Mouse (Mus musculus) liver, embryonic 12.5 days (tissue): ENCODE measurements at regions not wholly inside any gene's neighbourhood (a gene's known extent, or its start where the extent isn't known, plus 50 kb on each side); places are given as distances from the start of the nearest gene placed in this dataset.
A peak's percentile ranks its signal among the peaks of the same experiment; 100 is the strongest.

ENCODE experiments used
- ATAC-seq: fragments of 200-750 bp; cut with Nextera tagmentation; 2 replicates; pipeline ENCODE4 v1.8.0; 2017; ENCODE audit warnings: moderate number of reproducible peaks, mild to moderate bottlenecking, moderate library complexity
- H3K27ac ChIP-seq: fragments of 300-500 bp; sonication (generic); 2 replicates; pipeline ENCODE4 v1.5.1; 2016; ENCODE audit warnings: mild to moderate bottlenecking
- H3K27me3 ChIP-seq: fragments of 300-500 bp; sonication (generic); replicated peaks from 2 replicates; pipeline ENCODE4 v1.6.1; 2016; ENCODE audit warnings: mild to moderate bottlenecking, moderate library complexity
- H3K36me3 ChIP-seq: fragments of 300-500 bp; sonication (generic); 2 replicates; pipeline ENCODE4 v1.6.1; 2016; ENCODE audit warnings: mild to moderate bottlenecking, moderate library complexity
- H3K4me1 ChIP-seq: fragments of 300-500 bp; sonication (generic); 2 replicates; pipeline ENCODE4 v1.6.1; 2016
- H3K4me2 ChIP-seq: fragments of 300-500 bp; sonication (generic); 2 replicates; pipeline ENCODE4 v1.6.1; 2016; ENCODE audit warnings: mild to moderate bottlenecking, moderate library complexity
- H3K4me3 ChIP-seq: fragments of 300-500 bp; sonication (generic); 2 replicates; pipeline ENCODE4 v1.5.1; 2016; ENCODE audit warnings: mild to moderate bottlenecking, moderate library complexity
- H3K9ac ChIP-seq: fragments of 300-500 bp; sonication (generic); 2 replicates; pipeline ENCODE4 v1.6.1; 2016; ENCODE audit warnings: mild to moderate bottlenecking, moderate library complexity
- H3K9me3 ChIP-seq: fragments of 300-500 bp; sonication (generic); replicated peaks from 2 replicates; pipeline ENCODE4 v1.6.1; 2016; ENCODE audit warnings: mild to moderate bottlenecking, moderate library complexity
- WGBS: fragments of 180-500 bp; shearing (Covaris S2); methylation state at CpG from one replicate; pipeline ENCODE4 v1.1.7; 2016; ENCODE audit not compliant: insufficient replicate concordance; 5-methylcytosine and 5-hydroxymethylcytosine counted together

DNA sequence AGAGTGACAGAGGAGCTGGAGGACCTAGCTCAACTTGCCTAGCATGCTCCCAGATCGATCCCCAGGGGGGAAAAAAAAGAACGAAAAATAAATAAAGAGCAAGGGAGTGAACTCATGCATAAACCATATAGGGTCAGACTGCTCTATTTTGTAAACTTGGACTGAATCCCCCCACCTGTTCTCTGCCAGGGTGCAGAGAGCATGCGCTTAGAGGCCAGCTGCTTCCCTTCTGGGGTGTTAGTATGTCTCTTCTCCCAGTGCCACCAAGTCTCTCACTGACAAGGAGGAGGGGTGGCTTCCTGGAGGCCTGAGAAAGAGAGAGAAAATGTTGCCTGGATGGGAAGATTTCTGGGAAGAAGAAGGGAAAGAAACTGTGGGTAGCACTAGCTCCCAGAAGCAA lies 76.1 kb downstream of the Sik1 start:
- 63% methylated on average over 3 of the region's 3 CpGs for WGBS
- ATAC-seq: no peak

DNA sequence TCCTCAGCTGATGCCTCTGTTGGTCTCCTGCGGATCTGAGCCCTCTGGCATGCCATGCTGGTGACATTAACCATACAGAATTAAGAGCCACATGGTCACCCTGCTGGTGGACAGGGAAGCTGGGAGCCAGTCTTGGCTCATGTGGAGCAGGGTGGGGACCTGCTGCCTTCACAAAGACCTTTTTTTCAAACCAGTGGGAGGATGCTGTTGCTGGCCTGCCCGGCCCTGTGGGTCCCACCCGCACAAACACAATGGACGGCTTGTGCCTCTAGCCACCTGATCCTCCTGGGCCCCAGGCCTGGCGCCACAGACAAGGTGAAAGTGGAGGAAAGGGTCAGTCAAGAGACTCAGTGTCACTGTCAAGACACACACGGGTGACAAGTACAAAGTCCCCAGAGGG lies 73.4 kb downstream of the Sik1 start:
- Histone ChIP-seq H3K4me1 (0 out of 2 replicates have a peak, but pooled peaks cover 8% of the 10 kb centered on the region), H3K4me3 (no peak overlapping the region), H3K4me2 (no peak overlapping the region), H3K27me3 (no peaks in the 10 kb centered on the region), H3K9me3 (no peaks in the 10 kb centered on the region), H3K9ac (no peak overlapping the region), H3K27ac (no peak overlapping the region), H3K36me3 (no peaks in the 10 kb centered on the region)
- WGBS: 80% methylated on average over 6 of the region's 6 CpGs
- ATAC-seq: no peak

More for the DNA sequence above, 76.1 kb downstream of the Sik1 start:
- Histone ChIP-seq H3K27me3 (no peaks in the 10 kb centered on the region), H3K4me2 (no peak overlapping the region), H3K4me1 (0 out of 2 replicates have a peak, but pooled peaks cover 8% of the 10 kb centered on the region), H3K27ac (no peak overlapping the region), H3K4me3 (no peak overlapping the region), H3K9me3 (no peaks in the 10 kb centered on the region), H3K36me3 (no peaks in the 10 kb centered on the region), H3K9ac (no peak overlapping the region)

DNA sequence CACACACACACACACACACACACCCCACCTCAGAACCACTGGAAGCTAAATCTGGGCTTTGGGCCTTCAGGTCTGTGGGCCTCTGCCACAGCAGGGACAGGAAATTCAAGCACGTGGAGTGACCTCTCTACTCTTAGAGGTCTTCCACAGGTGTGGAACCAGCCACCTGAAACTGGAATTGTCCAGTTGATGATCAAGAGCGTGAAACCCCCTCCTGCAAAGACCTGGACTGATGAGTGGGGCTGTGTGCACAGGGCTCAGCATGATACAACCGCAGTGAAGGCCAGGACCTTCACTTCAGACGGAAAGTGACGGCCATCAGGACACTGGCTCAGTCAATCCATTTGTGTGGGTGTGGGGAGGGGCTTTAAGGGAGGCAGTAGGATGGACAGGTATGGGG lies 72.5 kb downstream of the Sik1 start:
- Histone ChIP-seq H3K4me1 (0 out of 2 replicates have a peak, but pooled peaks cover 2% of the 10 kb centered on the region), H3K4me2 (no peak overlapping the region), H3K9me3 (no peaks in the 10 kb centered on the region), H3K4me3 (no peak overlapping the region), H3K27ac (no peak overlapping the region), H3K36me3 (no peaks in the 10 kb centered on the region), H3K27me3 (no peaks in the 10 kb centered on the region), H3K9ac (no peak overlapping the region)
- ATAC-seq: no peak
- 78% methylated on average over 5 of the region's 5 CpGs for WGBS

DNA sequence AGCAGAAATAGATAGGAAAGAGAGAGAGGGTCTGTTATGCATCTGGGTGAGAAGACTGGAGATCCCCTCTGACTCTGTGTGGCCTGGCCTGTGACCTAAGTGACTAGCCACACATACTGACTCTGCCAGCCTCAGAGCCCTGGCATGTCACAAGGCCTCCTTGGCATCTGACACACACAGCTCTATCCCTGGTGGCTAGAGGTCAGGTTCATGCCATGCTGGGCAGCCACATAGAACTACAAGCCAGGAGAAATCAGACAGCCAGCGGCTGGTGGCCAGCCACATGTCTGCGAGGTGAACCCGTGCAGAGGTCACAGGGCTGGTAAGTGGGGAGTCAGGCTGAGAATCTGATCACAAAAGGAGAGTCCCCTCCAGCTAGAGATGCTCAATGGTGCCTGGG lies 67.3 kb downstream of the Sik1 start:
- Histone ChIP-seq H3K9me3 (no peaks in the 10 kb centered on the region), H3K9ac (no peak overlapping the region), H3K27me3 (peaks cover 7% of the 10 kb centered on the region; the same call in 1 of the 2 replicates), H3K4me3 (no peak overlapping the region), H3K4me2 (no peak overlapping the region), H3K4me1 (peaks cover 23% of the 10 kb centered on the region), H3K36me3 (no peaks in the 10 kb centered on the region), H3K27ac (no peak overlapping the region)
- 79% methylated on average over 3 of the region's 3 CpGs for WGBS
- no peak for ATAC-seq

DNA sequence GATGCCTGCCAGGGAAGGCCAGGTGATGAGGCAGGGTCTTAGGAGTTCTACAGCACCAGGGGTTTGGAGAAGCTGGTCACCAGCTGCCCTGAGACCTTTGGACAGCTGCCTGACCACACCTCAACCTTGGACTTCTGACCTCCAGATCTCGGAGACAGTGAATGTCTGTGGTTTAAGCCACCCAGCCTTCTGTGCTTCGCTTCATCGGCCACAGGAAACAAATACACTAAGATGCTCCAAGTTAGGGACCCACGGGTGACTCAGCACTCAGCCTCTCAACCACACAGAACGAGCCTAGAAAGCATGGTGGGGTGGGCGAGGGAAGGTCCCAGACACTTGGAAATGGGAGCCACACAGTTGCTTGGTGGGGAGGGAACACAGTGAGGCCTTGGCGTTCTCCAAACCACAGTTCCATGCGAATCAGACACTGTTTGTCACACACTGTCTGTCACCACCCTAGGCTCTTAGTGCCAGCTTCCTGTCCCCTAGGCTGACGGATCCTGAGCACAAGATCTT lies 66.5 kb downstream of the Sik1 start:
- Histone ChIP-seq H3K4me3 (no peak overlapping the region), H3K27ac (no peak overlapping the region), H3K9me3 (no peaks in the 10 kb centered on the region), H3K4me1 (peaks cover 23% of the 10 kb centered on the region), H3K4me2 (no peak overlapping the region), H3K36me3 (no peaks in the 10 kb centered on the region), H3K9ac (no peak overlapping the region), H3K27me3 (peaks cover 7% of the 10 kb centered on the region; the same call in 1 of the 2 replicates)
- WGBS: 27% methylated on average over 9 of the region's 9 CpGs
- ATAC-seq: no peak

DNA sequence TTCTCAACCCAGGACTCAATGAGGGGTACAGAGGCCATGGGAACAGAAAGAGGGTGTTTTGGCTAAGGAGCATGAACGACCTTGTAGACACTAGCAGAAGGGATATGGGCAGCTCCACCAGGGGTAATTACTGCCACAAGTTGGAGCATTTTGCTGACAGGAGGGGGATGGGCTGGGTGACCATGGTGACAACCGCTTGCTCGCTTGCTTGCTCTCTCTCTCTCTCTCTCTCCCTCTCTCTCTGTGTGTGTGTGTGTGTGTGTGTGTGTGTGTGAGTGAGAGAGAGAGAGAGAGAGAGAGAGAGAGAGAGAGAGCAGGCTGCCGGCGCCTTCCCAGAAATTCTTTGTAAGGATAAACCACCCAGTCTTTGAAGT lies 65.7 kb downstream of the Sik1 start:
- H3K9ac ChIP-seq: no peak overlapping the region

DNA sequence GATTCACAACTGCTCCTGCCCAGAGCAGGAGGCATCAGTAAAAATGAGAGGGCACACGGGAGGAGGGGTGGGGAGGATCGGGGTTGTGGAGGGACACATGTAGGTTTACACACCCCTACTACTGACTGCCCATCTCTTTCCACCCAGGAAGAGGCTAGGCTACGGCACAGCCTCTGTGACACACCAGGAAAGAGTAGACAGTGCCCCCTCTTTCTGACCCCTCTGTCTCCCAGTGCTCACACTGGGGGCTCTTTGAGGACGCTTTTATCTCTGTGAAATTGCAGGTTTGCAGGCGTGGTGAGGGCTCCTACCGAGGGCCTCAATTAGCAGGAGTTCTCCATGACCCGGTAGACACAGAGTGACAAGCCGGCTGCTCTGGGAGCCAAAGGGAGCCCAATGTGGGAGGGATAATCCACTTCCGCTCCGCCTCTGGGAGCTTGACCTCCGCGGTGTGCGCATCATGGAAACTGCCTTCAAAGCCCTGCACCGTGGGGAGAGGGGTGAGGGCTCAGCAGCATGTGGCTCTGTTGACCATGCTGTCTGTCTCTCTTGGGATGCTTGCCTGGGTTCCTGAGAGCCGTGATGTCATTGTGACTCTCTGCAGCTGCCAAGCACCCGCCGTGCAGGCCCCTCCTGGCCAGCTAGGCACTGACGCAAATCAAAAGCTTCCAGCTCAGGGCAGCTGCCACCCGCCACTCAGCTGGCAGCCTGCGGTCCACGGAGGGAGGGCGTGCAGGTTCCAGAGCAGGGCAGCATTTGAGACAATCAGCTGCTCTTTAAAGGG lies 65.1 kb downstream of the Sik1 start:
- 34% methylated on average over 22 of the region's 22 CpGs for WGBS
- Histone ChIP-seq H3K36me3 (no peaks in the 10 kb centered on the region), H3K4me2 (no peak overlapping the region; the same call in 1 of the 2 replicates), H3K4me1 (peaks cover 23% of the 10 kb centered on the region), H3K27me3 (peaks cover 7% of the 10 kb centered on the region; the same call in 1 of the 2 replicates), H3K27ac (no peak overlapping the region), H3K9me3 (no peaks in the 10 kb centered on the region), H3K9ac (no peak overlapping the region), H3K4me3 (no peak overlapping the region)
- ATAC-seq: peak; percentile 31

More for the DNA sequence above, 65.7 kb downstream of the Sik1 start:
- peaks cover 23% of the 10 kb centered on the region for H3K4me1 ChIP-seq
- no peak for ATAC-seq
- H3K36me3 ChIP-seq: no peaks in the 10 kb centered on the region
- H3K27ac ChIP-seq: no peak overlapping the region
- no peaks in the 10 kb centered on the region for H3K9me3 ChIP-seq
- WGBS: 25% methylated on average over 5 of the region's 5 CpGs
- peaks cover 7% of the 10 kb centered on the region; the same call in 1 of the 2 replicates for H3K27me3 ChIP-seq
- H3K4me3 ChIP-seq: no peak overlapping the region
- H3K4me2 ChIP-seq: no peak overlapping the region

DNA sequence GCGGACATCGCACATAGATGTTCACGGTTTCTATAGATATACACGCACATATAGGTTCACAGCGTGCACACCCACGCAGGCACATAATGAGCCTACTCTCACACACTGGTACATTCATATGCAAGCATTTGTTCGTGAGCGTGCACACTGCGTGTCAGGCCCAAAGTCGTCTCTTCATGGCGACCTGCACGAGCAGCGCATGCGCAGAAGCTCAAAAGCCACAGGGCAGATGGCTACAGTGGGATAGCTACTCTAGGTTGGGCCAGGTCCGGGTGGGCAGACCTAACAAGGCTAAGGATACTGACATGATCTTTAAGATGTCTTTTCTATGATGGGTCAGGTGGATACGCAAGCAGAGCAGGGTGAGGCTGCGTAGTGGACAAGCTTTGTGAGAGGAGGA lies 63.9 kb downstream of the Sik1 start:
- no peaks in the 10 kb centered on the region for H3K9me3 ChIP-seq
- no peak for ATAC-seq
- WGBS: 88% methylated on average over 17 of the region's 17 CpGs

DNA sequence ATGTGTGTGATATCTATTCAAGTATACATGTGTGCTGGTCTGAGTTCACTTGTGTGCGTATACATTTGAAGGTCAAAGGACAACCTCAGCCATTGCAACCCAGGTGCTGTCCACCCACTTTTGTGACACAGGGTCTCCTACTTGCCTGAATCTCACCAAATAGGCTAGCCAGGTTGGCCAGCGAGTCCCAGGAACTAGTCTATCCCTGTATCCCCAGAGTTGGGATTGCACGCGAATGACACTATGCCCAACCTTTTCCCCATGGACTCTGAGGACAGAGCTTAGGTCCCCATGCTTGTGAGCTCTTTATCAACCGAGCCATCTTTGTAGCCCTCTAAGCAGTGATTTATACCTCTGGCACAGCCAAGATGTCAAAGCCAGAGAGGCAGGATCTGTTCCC lies 62.6 kb downstream of the Sik1 start:
- Histone ChIP-seq H3K4me2 (no peak overlapping the region), H3K9me3 (no peaks in the 10 kb centered on the region), H3K27ac (no peak overlapping the region), H3K27me3 (peaks cover 7% of the 10 kb centered on the region; the same call in 1 of the 2 replicates), H3K36me3 (no peaks in the 10 kb centered on the region), H3K4me3 (no peak overlapping the region), H3K4me1 (peaks cover 23% of the 10 kb centered on the region), H3K9ac (no peak overlapping the region)
- ATAC-seq: no peak
- WGBS: 67% methylated on average over 5 of the region's 5 CpGs

More for the DNA sequence above, 63.9 kb downstream of the Sik1 start:
- no peak overlapping the region for H3K4me3 ChIP-seq
- H3K27me3 ChIP-seq: peaks cover 7% of the 10 kb centered on the region; the same call in 1 of the 2 replicates
- H3K4me1 ChIP-seq: peaks cover 23% of the 10 kb centered on the region
- no peak overlapping the region for H3K4me2 ChIP-seq
- no peak overlapping the region for H3K27ac ChIP-seq
- H3K9ac ChIP-seq: no peak overlapping the region
- no peaks in the 10 kb centered on the region for H3K36me3 ChIP-seq

DNA sequence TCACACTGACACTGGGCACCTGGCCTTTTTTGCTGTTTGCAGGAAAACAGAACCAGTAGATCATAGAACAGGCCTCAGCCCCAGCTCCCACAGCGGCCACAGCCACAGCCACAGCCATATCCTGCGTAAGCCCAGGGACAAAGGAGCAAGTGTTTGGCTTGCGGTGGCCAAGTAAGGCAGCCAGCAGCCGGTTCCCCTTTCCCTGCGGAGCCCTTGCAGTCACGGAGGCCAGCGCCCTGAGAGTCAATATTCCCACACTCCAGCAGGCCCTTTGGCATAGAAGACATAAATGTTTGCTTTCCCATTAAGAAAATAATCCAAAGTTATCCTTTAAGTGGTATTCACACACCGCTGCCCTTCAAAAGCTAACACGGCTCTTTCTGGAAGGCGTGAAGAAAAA lies 62.1 kb downstream of the Sik1 start:
- peaks cover 23% of the 10 kb centered on the region for H3K4me1 ChIP-seq
- no peak overlapping the region for H3K4me3 ChIP-seq
- WGBS: 51% methylated on average over 10 of the region's 10 CpGs
- peaks cover 7% of the 10 kb centered on the region; the same call in 1 of the 2 replicates for H3K27me3 ChIP-seq
- ATAC-seq: no peak
- no peaks in the 10 kb centered on the region for H3K36me3 ChIP-seq
- no peaks in the 10 kb centered on the region for H3K9me3 ChIP-seq
- H3K9ac ChIP-seq: no peak overlapping the region
- H3K27ac ChIP-seq: no peak overlapping the region
- H3K4me2 ChIP-seq: no peak overlapping the region

DNA sequence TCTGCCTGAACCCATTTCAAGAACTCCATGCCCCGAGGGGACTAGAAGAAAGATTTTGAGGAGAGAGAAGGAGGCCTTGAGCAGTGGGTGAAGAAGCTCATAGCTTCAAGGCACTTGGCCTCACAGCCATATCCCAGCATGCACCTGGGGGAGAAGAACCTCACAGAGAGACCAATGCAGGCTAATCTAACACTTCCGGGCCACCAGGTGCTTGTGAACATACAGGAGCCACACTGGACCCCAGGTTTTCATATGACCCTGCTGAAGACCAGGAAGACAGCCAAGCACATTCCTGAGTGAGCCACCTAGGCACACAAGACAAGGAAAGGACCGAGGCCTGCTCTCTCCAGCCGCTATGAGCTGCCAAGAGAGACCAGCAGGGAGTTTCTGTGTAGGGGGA lies 61.6 kb downstream of the Sik1 start:
- Histone ChIP-seq H3K4me2 (no peak overlapping the region), H3K9me3 (no peaks in the 10 kb centered on the region), H3K9ac (no peak overlapping the region), H3K36me3 (no peaks in the 10 kb centered on the region), H3K4me1 (peaks cover 21% of the 10 kb centered on the region), H3K4me3 (no peak overlapping the region), H3K27ac (no peak overlapping the region), H3K27me3 (peaks cover 7% of the 10 kb centered on the region; the same call in 1 of the 2 replicates)
- WGBS: 62% methylated on average over 4 of the region's 4 CpGs
- no peak for ATAC-seq
